Mouse (Mus musculus) cerebellum, adult (tissue): ENCODE measurements around the gene Cdcp1.

Source experiments
- ATAC-seq: cut with Nextera tagmentation; 2 replicates; pipeline ENCODE4 v1.9.2; 2017; ENCODE audit warnings: mild to moderate bottlenecking, moderate library complexity, mixed read lengths; ENCODE audit not compliant: insufficient number of reproducible peaks, low FRiP score, low TSS enrichment

Gene Cdcp1

GRCm38 (mm10) chr9:123219826-123220225 is 4.0 kb upstream of the Cdcp1 start:
- no peak for ATAC-seq

GRCm38 (mm10) chr9:123213371-123213770 is 2.5 kb downstream of the Cdcp1 start:
- no peak for ATAC-seq

GRCm38 (mm10) chr9:123207895-123208294 is 7.9 kb downstream of the Cdcp1 start:
- peak; percentile 36; the same call in 1 of the 2 replicates for ATAC-seq

GRCm38 (mm10) chr9:123206948-123207347 is 8.9 kb downstream of the Cdcp1 start:
- ATAC-seq = no peak

GRCm38 (mm10) chr9:123206526-123206925 is 9.3 kb downstream of the Cdcp1 start:
- no peak for ATAC-seq

GRCm38 (mm10) chr9:123200116-123200515 is 15.7 kb downstream of the Cdcp1 start:
- ATAC-seq = no peak

- no peak for ATAC-seq
Measured at GRCm38 (mm10) chr9:123188271-123188670, 27.6 kb downstream of the Cdcp1 start.

- ATAC-seq = no peak
Measured at GRCm38 (mm10) chr9:123187589-123187988, 28.2 kb downstream of the Cdcp1 start.

- ATAC-seq = no peak
Measured at GRCm38 (mm10) chr9:123186151-123186550, 29.7 kb downstream of the Cdcp1 start.

- ATAC-seq = no peak
Measured at GRCm38 (mm10) chr9:123185546-123185945, 30.3 kb downstream of the Cdcp1 start.

GRCm38 (mm10) chr9:123183226-123183625 is 32.6 kb downstream of the Cdcp1 start:
- ATAC-seq = no peak

GRCm38 (mm10) chr9:123180003-123180402 is 35.8 kb downstream of the Cdcp1 start:
- ATAC-seq = no peak

- no peak for ATAC-seq
Measured at GRCm38 (mm10) chr9:123177380-123178048, 38.3 kb downstream of the Cdcp1 start.

GRCm38 (mm10) chr9:123174356-123174755 is 41.5 kb downstream of the Cdcp1 start:
- no peak for ATAC-seq

- ATAC-seq = no peak
Measured at GRCm38 (mm10) chr9:123173760-123174159, 42.1 kb downstream of the Cdcp1 start.

- no peak for ATAC-seq
Measured at GRCm38 (mm10) chr9:123165781-123166443, 49.9 kb downstream of the Cdcp1 start.

- ATAC-seq = no peak
Measured at GRCm38 (mm10) chr9:123162985-123163694, 52.7 kb downstream of the Cdcp1 start.

- no peak for ATAC-seq
Measured at GRCm38 (mm10) chr9:123161792-123162191, 54.0 kb downstream of the Cdcp1 start.

- ATAC-seq = no peak
Measured at GRCm38 (mm10) chr9:123159330-123159729, 56.5 kb downstream of the Cdcp1 start.

GRCm38 (mm10) chr9:123158125-123158836 is 57.6 kb downstream of the Cdcp1 start:
- no peak for ATAC-seq

- ATAC-seq = no peak
Measured at GRCm38 (mm10) chr9:123157699-123158098, 58.1 kb downstream of the Cdcp1 start.
